Mouse (Mus musculus) small intestine, adult 2 months (tissue): ENCODE data around the gene Gpr146.

Source experiments
- CTCF ChIP-seq: fragments of 200-500 bp; IDR thresholded peaks from 2 replicates; pipeline ENCODE4 v1.5.1; 2012; ENCODE audit warnings: low read depth, mild to moderate bottlenecking, control low read depth, inconsistent platforms, low read length, moderate library complexity, mixed read lengths; ENCODE audit not compliant: insufficient replicate concordance, insufficient read length; ENCODE audit errors: extremely low read depth
- POLR2A ChIP-seq: fragments of 200-500 bp; IDR thresholded peaks from 2 replicates; pipeline ENCODE4 v1.6.1; 2012; ENCODE audit warnings: low read depth, mild to moderate bottlenecking, control low read depth, inconsistent platforms, low read length, moderate library complexity

- TF ChIP-seq CTCF, result no peak
- TF ChIP-seq POLR2A, result no peak
Observed at GRCm38 (mm10) chr5:139432333-139432732, 54.8 kb downstream of the Gpr146 start.
